Mouse (Mus musculus) embryonic fibroblast, embryonic 13.5 days (primary cell): ENCODE measurements around the gene Gm13287.
"Not testable (repeated sequence)": the region's sequence is repeated elsewhere in the genome, so short reads cannot be mapped to it uniquely, and the experiment has no call there.

Experiments
- CTCF ChIP-seq: IDR thresholded peaks from 2 replicates; pipeline ENCODE4 v1.5.1; 2011; ENCODE audit warnings: mild to moderate bottlenecking, control low read depth, low read length, moderate library complexity, borderline replicate concordance; ENCODE audit not compliant: insufficient read depth
- POLR2A ChIP-seq: IDR thresholded peaks from 2 replicates; pipeline ENCODE4 v1.6.1; 2011; ENCODE audit warnings: low read depth, mild to moderate bottlenecking, control low read depth, low read length, moderate library complexity

DNA sequence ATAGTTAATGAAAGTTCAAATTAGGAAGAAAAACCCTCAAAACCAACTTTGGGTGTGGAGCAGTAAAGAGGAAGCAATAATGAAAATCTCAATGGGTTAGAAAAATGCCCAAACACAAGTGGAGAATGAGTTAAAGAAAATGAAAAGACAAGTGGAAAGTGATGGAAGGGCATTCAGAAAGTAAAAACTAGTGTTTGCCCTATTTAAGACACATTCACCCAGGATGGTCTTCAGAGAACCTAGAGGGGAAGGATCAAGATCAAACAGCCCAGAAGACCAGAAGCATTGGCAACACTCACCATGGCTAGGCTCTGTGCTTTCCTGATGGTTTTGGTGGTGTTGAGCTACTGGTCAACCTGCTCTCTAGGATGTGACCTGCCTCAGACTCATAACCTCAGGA lies 24.1 kb downstream of the Gm13287 start, which contains the start of gene Ifna6:
- not testable (repeated sequence) for TF ChIP-seq POLR2A, CTCF
